Mouse (Mus musculus): Measurements from ENCODE around the gene Efcab14.

Gene Efcab14

GRCm38 (mm10) chr4:115737551-115738041 is at the start of gene Efcab14:
Gene Efcab14 (plus strand): TSS chr4:115737744.
- DNase-seq (ENCODE audit: low spot score in 2 of 2), result peak; percentile 96 to 97

DNA sequence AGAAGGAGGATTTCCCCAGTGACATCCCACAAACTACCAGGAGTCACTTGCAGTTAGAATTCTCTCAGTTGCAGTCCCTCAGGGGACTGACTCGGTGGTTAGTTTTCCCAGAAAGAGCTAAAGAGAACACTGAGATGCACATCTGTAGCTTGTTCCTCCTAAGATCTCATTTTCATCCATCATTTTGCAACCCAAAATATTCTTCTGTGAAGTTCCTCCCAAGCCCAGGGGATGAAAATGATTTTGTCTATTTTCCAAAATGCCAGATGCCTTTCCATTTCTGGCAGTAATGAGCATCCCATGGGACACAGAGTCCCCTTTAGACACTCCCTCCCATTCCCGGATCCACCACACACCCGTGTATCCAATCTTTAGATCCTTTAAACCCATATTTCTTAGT is 36.1 kb upstream of the Efcab14 start:
- no peak for DNase-seq (ENCODE audit: low spot score in 2 of 2)

DNA sequence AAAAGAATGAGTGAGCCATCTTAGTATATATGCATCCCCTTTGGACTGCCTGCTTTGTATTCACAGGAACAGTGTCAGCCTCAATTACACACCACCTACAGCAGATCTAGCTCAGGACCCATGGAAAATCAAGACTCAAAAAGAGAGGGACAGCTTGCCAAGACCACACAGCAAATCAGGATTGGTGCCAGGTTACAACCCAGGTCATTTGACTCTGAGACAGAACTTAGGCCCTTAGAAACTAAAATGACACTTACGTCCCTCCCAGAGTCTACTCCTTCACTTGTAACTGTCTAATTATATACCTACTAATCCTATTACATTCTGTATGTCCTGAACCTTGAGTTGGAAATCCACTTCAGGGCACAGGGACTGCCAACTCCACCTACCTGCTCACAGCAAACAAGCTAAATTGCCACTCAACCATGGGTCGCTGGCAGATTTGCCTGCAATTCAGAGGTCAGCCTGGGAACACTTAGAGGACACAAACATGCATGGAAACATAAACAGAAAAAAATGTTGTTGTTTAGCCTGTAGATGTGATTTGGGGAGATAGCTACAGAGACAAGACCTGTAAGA is 33.5 kb upstream of the Efcab14 start:
- DNase-seq (ENCODE audit: low spot score in 2 of 2), result no peak

DNA sequence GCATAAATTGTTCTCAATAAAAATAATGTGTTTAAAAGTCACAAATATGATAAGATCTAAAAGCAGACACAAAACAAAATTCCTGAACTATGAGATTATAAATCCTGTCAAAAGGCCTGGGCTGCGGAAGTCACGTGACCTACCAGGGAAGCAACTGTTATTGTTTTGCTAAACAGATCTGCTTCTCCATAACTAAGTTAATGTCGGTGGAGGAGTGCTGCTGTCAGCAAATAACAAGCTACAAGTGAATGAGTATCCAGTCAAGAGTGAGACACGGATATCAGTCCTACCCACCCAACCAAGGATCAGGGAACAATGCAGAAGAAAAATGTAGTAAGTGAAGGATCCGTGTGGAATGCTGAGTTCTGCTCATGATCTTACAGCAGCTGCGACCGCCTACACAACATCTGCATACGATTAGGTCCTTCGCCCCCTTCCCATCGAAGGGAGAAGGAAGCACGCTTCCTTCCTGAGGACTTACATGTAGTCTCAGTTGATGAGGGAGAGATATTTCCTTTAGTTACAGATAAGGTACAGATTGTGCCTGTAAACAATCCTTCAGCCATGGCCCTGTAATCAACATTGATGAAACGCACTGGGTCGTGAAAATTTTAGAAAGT is 28.5 kb upstream of the Efcab14 start:
- peak; percentile 14 to 19 for DNase-seq (ENCODE audit: low spot score in 2 of 2)

- peak; percentile 85 to 90 for DNase-seq (ENCODE audit: low spot score in 2 of 2)
Measured at GRCm38 (mm10) chr4:115709792-115710418, 27.6 kb upstream of the Efcab14 start.

- no peak for DNase-seq (ENCODE audit: low spot score in 2 of 2)
Measured at GRCm38 (mm10) chr4:115728721-115729120, 8.8 kb upstream of the Efcab14 start.

DNA sequence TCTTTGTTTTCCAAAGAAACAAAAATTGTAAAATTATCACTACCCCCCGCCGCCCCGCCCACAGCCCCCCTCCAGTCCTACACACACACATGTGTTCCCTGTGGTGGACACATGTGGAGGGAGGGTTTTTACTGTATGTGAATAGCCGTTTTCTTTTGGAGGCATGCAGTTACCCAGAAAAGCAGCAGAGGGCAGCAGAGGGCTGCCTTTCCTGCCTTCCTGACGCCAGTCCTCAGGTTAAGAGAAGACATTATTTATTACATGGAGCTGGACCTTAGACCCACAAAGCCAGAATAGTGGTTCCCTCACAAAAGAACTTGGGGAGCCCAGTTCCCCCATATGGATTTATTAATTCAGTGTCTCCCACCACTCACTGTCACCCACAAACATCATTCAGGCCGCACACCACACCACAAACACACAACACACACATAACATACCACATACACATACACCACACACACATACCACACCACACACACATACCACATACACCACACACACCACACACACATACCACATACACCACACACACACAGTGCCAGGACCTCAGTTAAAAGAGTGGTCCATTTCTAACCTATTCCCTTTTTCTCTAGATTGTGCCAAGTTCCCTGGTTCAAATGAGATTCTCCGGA is 5.8 kb upstream of the Efcab14 start:
- DNase-seq (ENCODE audit: low spot score in 2 of 2), result peak; percentile 81

- DNase-seq (ENCODE audit: low spot score in 2 of 2), result no peak
Measured at GRCm38 (mm10) chr4:115732223-115732818, 5.2 kb upstream of the Efcab14 start.

- no peak for DNase-seq (ENCODE audit: low spot score in 2 of 2)
Measured at GRCm38 (mm10) chr4:115733746-115734145, 3.8 kb upstream of the Efcab14 start.

- no peak for DNase-seq (ENCODE audit: low spot score in 2 of 2)
Measured at GRCm38 (mm10) chr4:115734867-115735266, 2.7 kb upstream of the Efcab14 start.

GRCm38 (mm10) chr4:115738481-115738985 is 989 bp downstream of the Efcab14 start:
- DNase-seq (ENCODE audit: low spot score in 2 of 2), result no peak

GRCm38 (mm10) chr4:115742658-115743057 is 5.1 kb downstream of the Efcab14 start:
- DNase-seq (ENCODE audit: low spot score in 2 of 2), result no peak

- DNase-seq (ENCODE audit: low spot score in 2 of 2), result no peak
Measured at GRCm38 (mm10) chr4:115743096-115743495, 5.6 kb downstream of the Efcab14 start.

DNA sequence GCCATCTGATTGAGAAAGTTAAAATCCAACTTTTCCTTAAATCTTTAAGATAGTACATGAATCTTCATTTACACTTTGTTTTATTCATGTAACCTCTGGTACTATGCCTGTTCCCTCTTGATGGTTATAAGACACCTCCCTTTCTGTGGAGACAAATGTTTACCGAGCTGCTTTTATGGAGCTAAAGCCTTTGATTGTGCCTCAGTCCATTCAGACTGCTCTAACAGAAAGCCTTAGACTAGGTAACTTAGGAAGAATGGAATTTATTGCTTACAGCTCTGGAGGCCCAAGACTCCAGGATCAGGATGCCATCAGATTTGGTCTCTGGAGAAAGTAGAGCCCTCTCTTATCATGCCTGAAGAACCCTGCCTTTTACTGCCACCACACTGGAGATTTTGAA is 10.6 kb downstream of the Efcab14 start:
- no peak for DNase-seq (ENCODE audit: low spot score in 2 of 2)

- no peak for DNase-seq (ENCODE audit: low spot score in 2 of 2)
Measured at GRCm38 (mm10) chr4:115749336-115749735, 11.8 kb downstream of the Efcab14 start.

DNA sequence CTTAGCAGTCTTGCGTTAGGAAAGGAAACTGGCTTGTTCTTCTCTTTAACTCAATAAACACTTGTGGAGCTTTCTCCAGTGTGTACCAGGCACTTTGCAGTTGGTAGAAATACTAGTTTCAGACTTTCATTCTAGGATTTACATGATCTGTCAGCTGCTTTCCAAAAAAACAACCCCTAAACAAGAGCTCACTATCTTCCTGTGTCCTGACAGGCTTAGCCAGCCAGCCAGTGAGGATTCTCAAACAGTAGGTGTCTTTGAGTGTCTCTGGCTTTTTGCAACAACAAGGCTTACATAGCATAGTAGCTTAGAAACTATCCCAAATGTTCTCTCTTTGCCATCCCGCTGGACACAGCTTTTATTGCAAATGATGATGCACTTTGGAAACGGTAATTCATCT is 16.6 kb downstream of the Efcab14 start:
- DNase-seq (ENCODE audit: low spot score in 2 of 2), result no peak

DNA sequence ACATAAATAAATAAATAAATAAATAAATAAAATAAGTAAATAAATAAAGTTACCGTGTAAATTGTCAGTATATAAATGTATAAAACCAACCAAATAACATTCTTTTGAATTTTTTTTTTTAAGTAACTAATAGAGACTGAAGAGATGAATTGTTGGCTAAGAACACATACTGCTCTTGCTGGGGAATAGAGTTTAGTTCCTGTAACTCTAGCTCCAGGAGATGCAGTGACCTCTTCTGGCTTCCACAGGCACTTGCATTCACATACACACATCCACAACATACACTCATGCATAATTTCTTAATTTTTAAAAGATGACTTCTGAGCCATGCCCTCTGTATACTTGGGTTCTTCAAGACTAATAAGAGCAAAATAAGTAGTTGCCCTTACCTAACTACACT is 17.3 kb downstream of the Efcab14 start:
- no peak for DNase-seq (ENCODE audit: low spot score in 2 of 2)

DNA sequence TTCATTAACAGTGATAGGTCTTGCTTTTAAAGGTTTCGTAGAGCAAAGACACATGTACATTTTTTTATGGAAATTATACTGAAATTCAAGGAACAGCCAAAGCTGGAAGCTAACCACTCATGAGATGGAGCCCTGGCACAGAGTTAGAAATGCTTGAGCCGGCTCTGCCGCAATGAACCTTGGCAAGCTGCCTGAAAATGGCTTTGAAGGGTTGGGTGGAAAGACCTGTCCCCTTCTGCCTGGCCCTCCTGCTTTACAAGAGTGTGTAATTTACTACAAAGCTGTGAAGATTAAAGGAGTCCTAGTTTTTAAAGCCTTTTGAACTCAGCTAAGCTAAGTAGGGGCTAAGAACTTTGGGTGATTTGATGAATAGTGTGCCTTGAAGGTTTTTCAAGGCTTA is 23.7 kb downstream of the Efcab14 start:
- DNase-seq (ENCODE audit: low spot score in 2 of 2), result no peak

DNA sequence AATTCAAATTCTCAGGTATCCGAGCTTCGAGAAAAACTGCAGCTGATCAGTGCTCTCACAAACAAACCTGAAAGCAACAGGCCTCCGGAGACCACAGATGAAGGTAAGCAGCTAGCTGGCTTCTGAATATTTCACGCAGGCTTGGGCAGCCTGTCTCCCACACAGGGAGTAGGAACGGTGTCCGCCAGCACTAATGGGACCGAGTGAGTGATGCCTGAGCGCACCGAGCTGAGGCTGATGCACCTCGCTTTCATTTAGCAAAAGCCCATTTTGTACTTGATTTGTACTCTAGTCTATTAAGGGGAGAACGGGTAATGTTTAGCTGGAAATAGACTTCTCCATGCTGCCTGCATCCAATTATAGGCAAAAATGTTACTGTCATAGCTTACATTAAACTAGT is 27.0 kb downstream of the Efcab14 start:
- DNase-seq (ENCODE audit: low spot score in 2 of 2), result no peak

GRCm38 (mm10) chr4:115767647-115768467 is 30.3 kb downstream of the Efcab14 start:
- no peak for DNase-seq (ENCODE audit: low spot score in 2 of 2)

DNA sequence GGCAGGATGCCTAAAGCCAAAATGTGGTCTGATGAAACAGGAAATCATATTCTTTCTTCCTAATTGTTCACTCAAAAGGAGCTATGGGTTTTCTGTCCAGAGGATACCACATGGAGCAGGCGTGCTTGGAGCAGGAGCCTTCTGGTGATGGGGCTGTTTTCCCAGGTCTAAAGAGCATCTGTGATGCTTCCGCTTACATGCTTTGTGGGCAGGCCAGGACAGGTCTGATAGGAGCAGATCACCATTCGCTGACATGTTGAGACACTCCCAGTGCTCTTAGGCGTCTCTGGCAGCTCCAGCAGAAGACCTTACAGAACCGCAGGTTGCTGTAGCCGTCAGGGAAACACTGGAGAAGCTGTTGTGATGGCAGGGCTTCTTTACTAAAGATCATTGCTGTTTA is 37.5 kb downstream of the Efcab14 start:
- DNase-seq (ENCODE audit: low spot score in 2 of 2), result no peak

Data from right cerebral cortex, adult 2 months (tissue).